Mouse (Mus musculus) bone marrow, adult 2 months (tissue): ENCODE results near the gene Pgls. TPM values are rescaled to one million over a fixed set of nuclear protein-coding genes. Genes with fewer than 3 reads are reported as not detected.

Experiments
- H3K27ac ChIP-seq: fragments of 200-500 bp; 2 replicates; pipeline ENCODE4 v1.5.1; 2012; ENCODE audit warnings: low read depth, mild to moderate bottlenecking, control low read depth, inconsistent platforms, low read length; ENCODE audit not compliant: control insufficient read depth, poor library complexity, insufficient read depth
- H3K4me1 ChIP-seq: fragments of 200-500 bp; 2 replicates; pipeline ENCODE4 v1.6.1; 2011; ENCODE audit warnings: low read length; ENCODE audit not compliant: control insufficient read depth, insufficient read depth
- H3K4me3 ChIP-seq: fragments of 200-500 bp; replicated peaks from 2 replicates; pipeline ENCODE3; 2011; ENCODE audit warnings: mild to moderate bottlenecking, low read depth, low read length, control low read depth; ENCODE audit not compliant: control insufficient read depth
- CTCF ChIP-seq: fragments of 200-500 bp; IDR thresholded peaks from 2 replicates; pipeline ENCODE4 v1.5.1; 2011; ENCODE audit warnings: low read length, control low read depth; ENCODE audit not compliant: control insufficient read depth, insufficient read depth
- POLR2A ChIP-seq: fragments of 200-500 bp; IDR thresholded peaks from 2 replicates; pipeline ENCODE4 v1.6.1; 2011; ENCODE audit warnings: low read depth, mild to moderate bottlenecking, control low read depth, low read length, borderline replicate concordance; ENCODE audit not compliant: control insufficient read depth
- WGBS: fragments of 180-500 bp; shearing (Covaris S2); methylation state at CpG from one replicate; pipeline ENCODE4 v1.1.7; 2018; 5-methylcytosine and 5-hydroxymethylcytosine counted together
- polyA plus RNA-seq: library from polyadenylated mRNA; stranded (reverse); fragments of >200 nt; gene quantifications from 2 replicates; pipeline ENCODE4 v1.2.4, GENCODE M21; 2011; ENCODE audit warnings: low replicate concordance; ENCODE audit not compliant: missing spikeins, insufficient read depth, insufficient read length

Pgls gene
- polyA plus RNA-seq, result 111 and 147 TPM in 2 replicates

GRCm38 (mm10) chr8:71591471-71592373 is at the start of gene Pgls:
Gene Pgls (plus strand): TSS chr8:71592176.
- under 1% methylated on average over 71 of the region's 71 CpGs for WGBS
- TF ChIP-seq POLR2A, result peak; percentile 88; the same call in 1 of the 2 replicates
- TF ChIP-seq CTCF, result no peak
- Histone ChIP-seq H3K4me1 (peaks cover 18% of the 10 kb centered on the region), H3K4me3 (peak within 1 kb of the TSS; percentile 80), H3K27ac (peak within 1 kb of the TSS; percentile 99)

DNA sequence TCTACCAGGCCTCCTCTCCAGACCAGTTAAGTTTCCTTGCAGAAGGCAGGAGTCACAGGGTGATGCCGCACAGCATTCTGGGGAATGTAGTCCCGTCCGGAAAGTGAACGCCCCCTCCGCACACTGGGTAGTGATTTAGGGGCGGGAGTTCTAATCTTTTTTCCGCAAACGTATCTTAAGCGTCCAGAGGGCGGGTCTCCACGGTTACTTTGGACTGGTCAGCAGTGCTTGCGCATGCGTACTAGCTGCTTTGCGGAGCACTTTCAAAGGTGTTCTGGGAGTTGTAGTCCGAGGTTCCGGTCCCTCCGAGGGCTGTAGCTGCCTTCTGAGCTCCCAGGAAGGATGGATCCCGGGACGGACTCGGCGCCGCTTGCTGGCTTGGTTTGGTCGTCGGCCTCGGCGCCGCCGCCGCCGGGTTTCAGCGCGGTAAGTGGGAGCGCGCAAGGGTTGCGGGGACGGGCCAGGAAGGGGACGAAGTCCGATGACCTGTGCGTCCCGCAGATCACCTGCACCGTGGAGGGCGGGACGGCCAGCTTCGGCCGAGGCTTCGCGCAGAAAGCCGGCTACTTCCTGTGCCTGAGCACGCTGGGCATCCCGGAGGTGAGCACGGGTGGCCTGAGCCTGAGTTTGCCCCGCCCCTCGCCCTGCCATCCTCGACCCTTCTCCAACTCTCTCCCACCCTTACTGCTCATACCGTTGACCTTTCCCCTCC is 49.2 kb upstream of the Pgls start, which contains the start of gene Mvb12a:
Mvb12a (plus strand) TSS at position 291 of the 712 bp plus-strand sequence.
- peak; percentile 21; the same call in 1 of the 2 replicates for TF ChIP-seq POLR2A
- TF ChIP-seq CTCF, result no peak
- Histone ChIP-seq H3K4me3 (peak within 1 kb of the TSS; percentile 67), H3K4me1 (no peaks in the 10 kb centered on the region; the same call in 1 of the 2 replicates), H3K27ac (peak within 1 kb of the TSS; percentile 4; the same call in 1 of the 2 replicates)
- under 1% methylated on average over 55 of the region's 55 CpGs for WGBS

DNA sequence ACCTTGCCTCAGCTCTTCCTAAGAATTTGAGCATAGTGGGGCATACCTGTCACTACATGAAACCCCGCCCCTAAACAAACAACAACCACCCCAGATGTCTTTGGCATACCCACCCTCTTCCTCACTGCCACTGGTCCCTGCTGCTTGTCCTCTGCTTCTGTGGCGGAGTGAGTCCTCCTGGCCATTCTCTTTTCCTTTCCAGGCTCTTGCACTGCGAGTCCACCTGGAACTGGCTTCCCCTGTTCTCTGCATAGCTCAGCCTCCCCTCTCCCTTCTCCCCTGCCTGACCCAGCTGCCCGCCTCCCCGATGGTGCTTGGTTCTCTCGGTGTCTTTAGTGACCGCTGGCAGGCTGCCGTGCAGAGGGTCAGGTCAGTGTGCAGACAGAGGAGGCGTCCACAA is 48.2 kb upstream of the Pgls start:
- whole genome bisulfite sequencing, result 90% methylated on average over 9 of the region's 9 CpGs
- Histone ChIP-seq H3K27ac (no peak overlapping the region), H3K4me1 (no peaks in the 10 kb centered on the region; the same call in 1 of the 2 replicates), H3K4me3 (no peak overlapping the region)
- TF ChIP-seq CTCF, result no peak
- TF ChIP-seq POLR2A, result no peak

GRCm38 (mm10) chr8:71545053-71545452 is 46.9 kb upstream of the Pgls start:
- no peak for TF ChIP-seq CTCF
- TF ChIP-seq POLR2A, result no peak
- Histone ChIP-seq H3K27ac (no peak overlapping the region), H3K4me3 (no peak overlapping the region), H3K4me1 (no peaks in the 10 kb centered on the region; the same call in 1 of the 2 replicates)
- 86% methylated on average over 11 of the region's 11 CpGs for WGBS

GRCm38 (mm10) chr8:71547590-71547989 is 44.4 kb upstream of the Pgls start:
- Histone ChIP-seq H3K4me3 (no peak overlapping the region), H3K4me1 (no peaks in the 10 kb centered on the region; the same call in 1 of the 2 replicates), H3K27ac (no peak overlapping the region)
- TF ChIP-seq CTCF (no peak), POLR2A (no peak)
- 83% methylated on average over 7 of the region's 7 CpGs for WGBS

DNA sequence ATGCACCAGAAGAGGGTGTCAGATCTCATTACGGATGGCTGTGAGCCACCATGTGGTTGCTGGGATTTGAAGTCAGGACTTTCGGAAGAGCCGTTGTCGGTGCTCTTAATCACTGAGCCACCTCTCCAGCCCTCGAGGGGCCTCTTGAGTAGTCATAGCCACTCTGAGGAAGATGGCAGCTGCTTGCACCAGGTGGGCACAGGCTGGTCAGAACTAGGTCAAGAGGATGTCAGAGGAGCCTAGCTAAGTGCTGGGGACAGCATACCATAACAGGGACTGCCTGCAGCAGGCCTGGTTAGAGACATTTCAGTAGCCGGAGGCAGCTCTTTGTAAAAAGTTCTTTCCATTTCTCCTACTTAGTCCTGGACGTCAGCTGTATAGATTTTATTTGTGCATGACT is 41.2 kb upstream of the Pgls start:
- WGBS, result 74% methylated on average over 7 of the region's 7 CpGs
- no peaks in the 10 kb centered on the region for H3K4me1 ChIP-seq
- no peak overlapping the region for H3K4me3 ChIP-seq
- no peak overlapping the region for H3K27ac ChIP-seq
- TF ChIP-seq CTCF (no peak), POLR2A (no peak)

GRCm38 (mm10) chr8:71552770-71553169 is 39.2 kb upstream of the Pgls start:
- H3K4me1 ChIP-seq, result no peaks in the 10 kb centered on the region
- 76% methylated on average over 6 of the region's 6 CpGs for WGBS

DNA sequence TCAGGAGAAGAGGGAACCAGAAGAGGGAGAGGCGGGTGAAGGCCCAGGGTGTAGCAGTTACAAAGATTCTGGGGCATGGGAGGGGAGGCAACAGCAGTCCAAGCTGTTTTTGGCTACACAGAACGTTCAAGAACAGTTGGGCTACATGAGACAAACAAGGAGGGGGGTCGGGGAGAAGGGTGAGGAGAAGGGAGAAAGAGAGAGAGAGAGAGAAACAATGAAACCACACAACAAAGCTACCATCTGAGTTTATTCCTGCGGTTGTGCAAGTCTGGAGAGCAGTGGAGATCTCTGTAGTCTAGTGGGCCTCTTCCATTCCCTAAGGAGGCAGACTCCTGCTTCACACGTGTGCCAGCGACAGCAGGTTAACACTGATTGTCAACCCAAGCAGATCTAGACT is 38.0 kb upstream of the Pgls start:
- Histone ChIP-seq H3K4me3 (no peak overlapping the region), H3K27ac (no peak overlapping the region), H3K4me1 (no peaks in the 10 kb centered on the region)
- WGBS, result 67% methylated on average over 6 of the region's 6 CpGs
- TF ChIP-seq POLR2A, result no peak
- TF ChIP-seq CTCF, result no peak

More at GRCm38 (mm10) chr8:71552770-71553169, 39.2 kb upstream of the Pgls start:
- TF ChIP-seq CTCF (no peak), POLR2A (no peak)
- Histone ChIP-seq H3K27ac (no peak overlapping the region), H3K4me3 (no peak overlapping the region)
